Mouse (Mus musculus) heart, postnatal 10 days (tissue): ENCODE data around the gene Rcan2. TPM values are rescaled to one million over a fixed set of nuclear protein-coding genes. Genes with fewer than 3 reads are reported as not detected.
A peak's percentile ranks its signal among the peaks of the same experiment; 100 is the strongest.

Source experiments
- DNase-seq, 2 experiments: peaks; one replicate each; pipeline ENCODE4 v3.0.0; 2021
- intact Hi-C: fragments of 180-260 bp; cut with DNase I; formaldehyde crosslinking; loops from one replicate; pipeline ENCODE4 v1.15.1; 2025
- total RNA-seq, 2 experiments: library from RNA; stranded (reverse); gene quantifications; 2 replicates each; pipeline ENCODE4 v1.2.3; 2021

Gene Rcan2
- total RNA-seq, 2 experiments from 2014 or later, result 209 to 216 TPM

- intact Hi-C loops, result no loop called here
- no peak for DNase-seq
Measured at GRCm38 (mm10) chr17:44058145-44058544, 257.0 kb downstream of the Rcan2 start.

GRCm38 (mm10) chr17:44060781-44061180, 259.6 kb downstream of the Rcan2 start:
- intact Hi-C loops, result no loop called here
- DNase-seq, result no peak

GRCm38 (mm10) chr17:44061289-44061890, 260.2 kb downstream of the Rcan2 start:
- DNase-seq, result no peak
- intact Hi-C loops, result no loop called here

GRCm38 (mm10) chr17:44068876-44069275, 267.7 kb downstream of the Rcan2 start:
- DNase-seq, result no peak
- intact Hi-C loops, result no loop called here

- no peak for DNase-seq
- intact Hi-C loops, result no loop called here
Measured at GRCm38 (mm10) chr17:44071680-44072079, 270.5 kb downstream of the Rcan2 start.

GRCm38 (mm10) chr17:44075601-44076000, 274.4 kb downstream of the Rcan2 start:
- intact Hi-C loops, result loop anchor here (5.0 kb wide), 1 partner anchor 182 kb away; no protein-coding TSS in a partner anchor
- DNase-seq, result no peak

- intact Hi-C loops, result loop anchor here (1.0 to 5.0 kb wide), 2 partner anchors 54 to 181 kb away; no protein-coding TSS in a partner anchor
- DNase-seq, result peak; percentile 32 to 57
Measured at GRCm38 (mm10) chr17:44076051-44076680, 275.0 kb downstream of the Rcan2 start.

- DNase-seq, result peak in 1 of 2 experiments; percentile 24
- intact Hi-C loops, result loop anchor here (5.0 kb wide), 1 partner anchor 180 kb away; no protein-coding TSS in a partner anchor
Measured at GRCm38 (mm10) chr17:44077146-44077842, 276.1 kb downstream of the Rcan2 start.

- intact Hi-C loops, result loop anchor here (2.0 to 5.0 kb wide), 2 partner anchors 27 to 179 kb away; partner anchors contain the start of gene Enpp4
- DNase-seq, result no peak
Measured at GRCm38 (mm10) chr17:44077843-44078160, 276.7 kb downstream of the Rcan2 start.

- DNase-seq, result peak; percentile 86 to 87
- intact Hi-C loops, result loop anchor here (2.0 to 5.0 kb wide), 2 partner anchors 26 to 179 kb away; partner anchors contain the start of gene Enpp4
Measured at GRCm38 (mm10) chr17:44078631-44079350, 277.6 kb downstream of the Rcan2 start, which contains the start of gene Enpp5. TSS of gene Enpp5 (plus strand) at chr17:44078813.

GRCm38 (mm10) chr17:44083156-44083555, 282.0 kb downstream of the Rcan2 start:
- no peak for DNase-seq
- intact Hi-C loops, result no loop called here

GRCm38 (mm10) chr17:44088226-44088625, 287.1 kb downstream of the Rcan2 start:
- no peak for DNase-seq
- intact Hi-C loops, result no loop called here

Other genes with a start within 250 kb of the Rcan2 start
- 1 to 10 TPM; 2.9 to 9.4 TPM for gene Pla2g7, start 233.3 kb upstream of the Rcan2 start, total RNA-seq
- gene Tdrd6, start 171.1 kb upstream of the Rcan2 start, total RNA-seq, result under 1 TPM in 1 of 2 experiments, not detected in 1; 0.05 TPM
- gene Slc25a27, start 134.1 kb upstream of the Rcan2 start, total RNA-seq, result 1 to 10 TPM; 2.8 to 3.1 TPM
- 10 to 100 TPM in 1 of 2 experiments, 1 to 10 TPM in 1; 8.0 to 10.7 TPM for gene Cyp39a1, start 133.9 kb upstream of the Rcan2 start, total RNA-seq